Mouse (Mus musculus): Measurements from ENCODE around the gene Naa35.
A peak's percentile ranks its signal among the peaks of the same experiment; 100 is the strongest.

The Naa35 gene

GRCm38 (mm10) chr13:59669946-59670345 lies 84.9 kb downstream of the Naa35 start:
- no peak for DNase-seq (ENCODE audit: low read depth, low spot score)

GRCm38 (mm10) chr13:59671521-59671920 lies 86.5 kb downstream of the Naa35 start:
- no peak for DNase-seq (ENCODE audit: low read depth, low spot score)

GRCm38 (mm10) chr13:59672248-59672647 lies 87.2 kb downstream of the Naa35 start:
- no peak for DNase-seq (ENCODE audit: low read depth, low spot score)

GRCm38 (mm10) chr13:59673597-59673996 lies 88.5 kb downstream of the Naa35 start:
- DNase-seq (ENCODE audit: low read depth, low spot score), result no peak

GRCm38 (mm10) chr13:59674215-59674614 lies 89.2 kb downstream of the Naa35 start:
- no peak for DNase-seq (ENCODE audit: low read depth, low spot score)

GRCm38 (mm10) chr13:59674761-59675150 lies 89.7 kb downstream of the Naa35 start:
- DNase-seq (ENCODE audit: low read depth, low spot score), result no peak

GRCm38 (mm10) chr13:59675151-59676011 lies 90.3 kb downstream of the Naa35 start, which contains the start of gene Golm1:
Gene Golm1, minus strand, starts transcription at chr13:59675811.
- no peak for DNase-seq (ENCODE audit: low read depth, low spot score)

- no peak for DNase-seq (ENCODE audit: low read depth, low spot score)
These were observed 91.5 kb downstream of the Naa35 start for GRCm38 (mm10) chr13:59676316-59677229.

- DNase-seq (ENCODE audit: low read depth, low spot score), result no peak
These were observed 94.2 kb downstream of the Naa35 start for GRCm38 (mm10) chr13:59679306-59679705.

- DNase-seq (ENCODE audit: low read depth, low spot score), result no peak
These were observed 94.8 kb downstream of the Naa35 start for GRCm38 (mm10) chr13:59679908-59680307.

GRCm38 (mm10) chr13:59682629-59683028 lies 97.6 kb downstream of the Naa35 start:
- no peak for DNase-seq (ENCODE audit: low read depth, low spot score)

GRCm38 (mm10) chr13:59685236-59685635 lies 100.2 kb downstream of the Naa35 start:
- peak; percentile 20 for DNase-seq (ENCODE audit: low read depth, low spot score)

All from A20 (cell line).